Mouse (Mus musculus) mature B cell (primary cell): Measurements from ENCODE around the gene Rps19bp1.

Source experiments
- in situ Hi-C: fragments of 300-500 bp; cut with MboI; formaldehyde crosslinking; loops from 2 replicates; pipeline ENCODE4 v1.14.3; 2019

Gene Rps19bp1

DNA sequence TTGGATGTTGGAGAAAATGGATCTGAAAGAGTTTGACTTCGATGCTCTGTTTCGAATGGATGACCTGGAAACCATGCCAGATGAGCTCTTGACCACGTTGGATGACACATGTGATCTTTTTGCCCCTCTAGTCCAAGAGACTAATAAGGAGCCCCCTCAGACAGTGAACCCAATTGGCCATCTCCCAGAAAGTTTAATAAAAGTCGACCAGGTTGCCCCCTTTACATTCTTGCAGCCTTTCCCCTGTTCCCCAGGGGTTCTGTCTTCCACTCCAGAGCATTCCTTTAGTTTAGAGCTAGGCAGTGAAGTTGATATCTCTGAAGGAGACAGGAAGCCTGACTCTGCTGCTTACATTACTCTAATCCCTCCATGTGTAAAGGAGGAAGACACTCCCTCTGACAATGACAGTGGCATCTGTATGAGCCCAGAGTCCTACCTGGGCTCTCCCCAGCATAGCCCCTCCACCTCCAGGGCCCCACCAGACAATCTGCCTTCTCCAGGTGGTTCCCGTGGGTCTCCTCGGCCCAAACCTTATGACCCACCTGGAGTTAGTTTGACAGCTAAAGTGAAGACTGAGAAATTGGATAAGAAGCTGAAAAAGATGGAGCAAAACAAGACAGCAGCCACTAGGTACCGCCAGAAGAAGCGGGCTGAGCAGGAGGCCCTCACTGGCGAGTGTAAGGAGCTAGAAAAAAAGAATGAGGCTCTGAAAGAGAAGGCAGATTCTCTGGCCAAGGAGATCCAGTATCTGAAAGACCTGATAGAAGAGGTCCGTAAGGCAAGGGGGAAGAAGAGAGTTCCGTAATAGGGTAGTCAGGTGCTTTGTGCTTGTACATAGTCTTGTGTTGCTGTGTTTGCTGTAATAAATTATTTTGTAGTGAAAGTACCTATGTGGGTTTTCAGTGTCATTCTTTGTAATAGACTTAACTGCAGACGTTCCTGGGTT lies 7.2 kb downstream of the Rps19bp1 start:
- in situ Hi-C loops: no loop called here

DNA sequence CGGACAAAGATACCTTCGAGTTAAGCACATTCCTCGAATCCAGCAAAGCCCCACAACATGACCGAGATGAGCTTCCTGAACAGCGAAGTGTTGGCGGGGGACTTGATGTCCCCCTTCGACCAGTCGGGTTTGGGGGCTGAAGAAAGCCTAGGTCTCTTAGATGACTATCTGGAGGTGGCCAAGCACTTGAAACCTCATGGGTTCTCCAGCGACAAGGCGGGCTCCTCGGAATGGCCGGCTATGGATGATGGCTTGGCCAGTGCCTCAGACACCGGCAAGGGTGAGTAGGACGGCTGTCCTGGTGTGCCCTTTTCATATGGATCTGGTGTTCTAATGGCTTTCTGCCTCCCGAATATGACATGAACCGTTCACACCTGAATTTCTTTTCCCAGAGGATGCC lies 7.9 kb downstream of the Rps19bp1 start:
- in situ Hi-C loops: no loop called here

- in situ Hi-C loops: no loop called here
Observed at GRCm38 (mm10) chr15:80255646-80256121, 8.4 kb downstream of the Rps19bp1 start.

DNA sequence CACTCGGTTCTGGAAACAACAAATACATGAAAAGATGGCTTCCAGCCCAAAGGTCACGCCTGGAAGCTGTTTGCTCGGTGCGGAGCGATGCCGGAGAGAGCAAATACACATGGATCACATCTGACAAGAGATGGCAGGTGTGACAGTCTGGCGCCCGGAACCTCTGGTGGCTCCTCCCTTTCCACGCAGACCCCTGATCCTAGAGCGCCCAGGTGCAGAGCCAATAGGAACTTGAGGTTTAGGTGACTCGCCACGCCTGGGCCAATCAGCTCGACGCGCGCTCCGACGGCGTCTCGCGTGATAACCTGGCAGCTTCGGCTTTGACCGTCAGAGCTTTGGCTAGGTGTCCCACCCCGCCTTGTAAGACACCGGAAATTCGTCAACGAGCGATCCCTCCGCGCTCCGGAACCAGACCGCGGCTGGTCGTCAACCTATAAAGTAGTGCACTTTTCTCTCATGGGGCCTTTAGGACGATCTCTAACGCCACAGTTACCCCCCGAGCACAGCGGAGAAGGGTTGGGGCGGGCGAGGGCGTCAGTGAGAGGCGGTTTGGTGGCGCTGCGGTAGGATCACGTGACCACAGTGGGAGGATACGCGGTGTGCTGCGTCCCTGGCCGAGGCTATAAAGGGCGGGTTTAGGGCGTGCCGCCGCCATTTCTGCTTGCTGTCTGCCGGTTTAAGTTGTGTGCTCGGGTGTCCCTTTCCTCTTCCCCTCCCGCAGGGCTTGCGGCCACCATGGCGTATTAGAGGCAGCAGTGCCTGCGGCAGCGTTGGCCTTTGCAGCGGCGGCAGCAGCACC lies 9.1 kb downstream of the Rps19bp1 start, which contains the start of gene Atf4:
Gene Atf4 (plus strand): TSS at position 338 of the 799 bp plus-strand sequence.
- in situ Hi-C loops: no loop called here

- in situ Hi-C loops: no loop called here
Observed at GRCm38 (mm10) chr15:80254207-80254606, 9.9 kb downstream of the Rps19bp1 start.

DNA sequence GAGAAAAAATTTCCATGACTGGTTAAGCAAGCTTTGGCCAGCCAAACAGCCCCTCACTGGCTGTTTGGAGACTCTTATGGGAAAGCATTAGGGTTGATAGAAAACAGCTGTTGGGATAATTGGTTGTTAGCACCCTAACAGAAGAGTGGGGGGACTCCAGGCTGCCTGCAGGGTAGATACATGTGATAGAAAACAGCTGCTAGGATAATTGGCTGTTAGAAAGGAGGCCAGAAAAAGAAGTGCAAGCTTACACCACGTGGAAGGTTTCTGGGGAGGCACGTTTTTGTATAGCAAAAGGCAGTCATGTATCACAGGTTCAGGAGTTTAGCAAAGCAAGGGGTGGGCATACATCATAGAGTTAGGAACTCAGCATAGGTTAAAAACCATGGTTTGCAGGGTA lies 10.6 kb downstream of the Rps19bp1 start:
- in situ Hi-C loops: no loop called here

- in situ Hi-C loops: no loop called here
Observed at GRCm38 (mm10) chr15:80250586-80250985, 13.5 kb downstream of the Rps19bp1 start.

- in situ Hi-C loops: no loop called here
Observed at GRCm38 (mm10) chr15:80249672-80250071, 14.4 kb downstream of the Rps19bp1 start.

DNA sequence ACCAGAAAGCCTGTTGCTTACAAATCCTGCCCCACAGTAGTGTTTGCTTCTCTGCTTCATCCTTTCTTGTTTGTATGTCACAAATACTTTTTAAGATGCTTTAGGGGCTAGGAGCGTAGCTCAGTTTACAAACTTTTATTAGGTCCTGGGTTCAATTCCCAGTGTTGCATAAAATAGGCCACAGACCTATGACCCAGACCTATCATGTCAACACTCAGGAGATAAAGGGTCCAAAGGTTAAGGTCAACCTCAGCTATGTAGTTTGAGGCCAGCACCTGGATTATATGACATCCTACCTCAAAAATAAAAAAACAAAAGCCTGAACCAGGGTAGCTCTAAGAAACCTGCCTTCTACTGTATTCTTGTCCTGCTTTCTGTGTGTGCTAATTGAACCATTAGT lies 15.5 kb downstream of the Rps19bp1 start:
- in situ Hi-C loops: no loop called here

- in situ Hi-C loops: no loop called here
Observed at GRCm38 (mm10) chr15:80248135-80248534, 16.0 kb downstream of the Rps19bp1 start.

DNA sequence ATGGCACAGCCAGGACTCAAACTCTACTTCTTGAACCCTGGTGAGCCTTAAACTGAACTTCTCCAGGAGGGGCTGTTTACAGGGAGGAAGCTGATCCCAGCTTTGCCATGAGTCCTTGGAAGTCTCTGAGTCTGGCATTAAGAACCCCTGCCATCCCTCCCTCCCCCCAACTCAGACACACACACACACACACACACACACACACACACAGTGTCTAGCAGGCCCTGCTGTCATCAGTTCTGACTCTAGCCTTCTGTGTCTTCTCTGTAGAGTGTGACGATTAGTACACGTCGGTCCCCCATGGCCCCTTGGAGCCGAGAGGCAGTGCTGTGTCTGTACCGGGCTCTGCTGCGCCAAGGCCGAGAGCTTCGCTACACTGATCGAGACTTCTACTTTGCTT lies 28.6 kb downstream of the Rps19bp1 start, which contains the start of gene AC140267.1:
Gene AC140267.1 (plus strand): TSS at position 301 of the 400 bp plus-strand sequence.
- in situ Hi-C loops: no loop called here

DNA sequence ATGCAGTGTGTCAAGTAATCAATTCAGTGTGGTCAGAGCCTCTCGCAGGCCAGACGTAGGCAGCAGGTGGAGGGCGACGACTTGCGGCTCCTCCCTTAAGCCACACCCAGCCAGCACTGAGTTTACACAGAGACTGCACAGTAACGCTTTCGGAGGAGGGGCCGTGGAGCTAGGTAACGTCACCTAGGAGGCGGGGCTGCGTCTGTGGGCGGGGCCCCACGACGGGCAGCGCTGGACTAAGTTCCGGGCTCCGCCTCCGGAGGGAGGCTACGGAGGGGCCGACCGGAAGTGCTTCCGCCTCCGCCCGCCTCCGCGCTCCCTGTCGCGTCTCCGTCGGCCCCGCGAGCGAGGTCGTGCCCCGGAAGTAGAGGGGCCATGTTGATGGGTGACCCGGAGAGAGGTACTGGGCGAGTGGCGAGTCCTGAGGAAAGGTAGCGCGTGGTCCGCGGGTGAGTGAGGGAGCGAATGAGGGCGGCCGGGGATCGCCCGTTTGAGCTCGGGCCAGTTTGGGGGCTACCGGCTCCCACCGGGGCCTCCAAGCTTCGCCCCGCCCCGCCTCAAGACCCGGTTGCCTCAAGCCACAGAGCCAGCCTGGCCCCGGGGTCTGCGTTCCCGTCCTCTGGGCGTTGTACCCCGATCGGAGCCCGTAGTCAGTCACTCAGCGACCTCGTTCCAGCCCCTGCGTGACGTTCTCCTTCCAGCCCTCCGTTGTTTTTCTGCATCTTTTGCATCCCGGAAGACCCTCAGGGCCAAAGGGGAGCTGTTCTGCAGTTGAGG lies 30.2 kb downstream of the Rps19bp1 start, which contains the start of gene Mief1:
Gene Mief1 (plus strand): TSS at position 286 of the 777 bp plus-strand sequence.
- in situ Hi-C loops: no loop called here

GRCm38 (mm10) chr15:80233053-80233452 lies 31.1 kb downstream of the Rps19bp1 start:
- in situ Hi-C loops: no loop called here

DNA sequence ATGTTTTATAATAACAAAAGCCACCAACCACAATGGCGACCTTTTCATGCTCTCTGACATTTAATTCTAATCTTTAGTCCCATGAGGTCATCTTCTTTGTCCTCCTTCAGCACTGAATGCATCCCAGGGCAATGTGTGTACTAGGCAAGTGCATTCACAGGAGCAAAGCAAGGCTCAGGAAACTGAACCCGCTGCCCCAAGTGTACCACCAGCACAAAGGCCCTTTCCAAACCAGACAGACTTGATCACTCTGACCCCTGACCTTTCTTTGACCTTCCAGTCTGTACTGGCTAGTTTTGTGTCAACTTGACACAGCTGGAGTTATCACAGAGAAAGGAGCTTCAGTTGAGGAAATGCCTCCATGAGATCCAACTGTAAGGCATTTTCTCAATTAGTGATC lies 31.8 kb downstream of the Rps19bp1 start:
- in situ Hi-C loops: no loop called here

DNA sequence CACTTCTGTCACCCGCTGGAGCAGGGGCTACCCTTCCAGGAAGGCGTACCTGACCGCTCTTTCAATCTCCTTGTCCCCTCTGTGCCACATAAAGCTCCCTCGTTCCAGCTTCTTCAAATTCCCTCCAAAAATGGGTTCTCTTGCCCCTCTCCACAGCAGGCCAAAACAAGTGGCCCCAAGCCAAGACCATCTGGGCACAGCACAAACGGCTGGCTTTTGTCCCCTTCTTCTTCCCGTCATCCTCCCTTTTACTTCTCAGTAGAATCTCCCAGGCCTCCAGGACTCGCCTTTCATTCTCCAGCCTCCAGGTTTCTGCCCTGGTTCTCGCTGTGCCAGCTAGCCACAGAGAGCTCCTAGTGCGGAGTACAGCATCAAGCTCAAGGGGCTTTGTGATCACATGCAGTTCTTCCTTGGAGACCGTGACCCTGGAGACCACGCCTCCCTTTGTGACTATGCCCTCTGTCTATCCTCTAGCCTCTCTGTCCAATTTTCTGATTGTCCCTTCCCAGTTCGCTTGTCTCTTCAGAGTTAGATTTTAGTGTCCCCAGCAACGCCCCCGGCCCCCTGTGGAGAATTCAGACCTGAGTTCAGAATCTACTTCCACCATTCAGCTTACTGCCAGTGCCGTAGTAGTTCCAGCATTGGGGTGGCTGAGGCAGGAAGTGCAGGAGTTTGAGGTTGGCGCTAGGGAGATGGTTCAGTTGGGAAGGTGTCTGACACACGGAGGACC lies 35.9 kb downstream of the Rps19bp1 start:
- in situ Hi-C loops: no loop called here

DNA sequence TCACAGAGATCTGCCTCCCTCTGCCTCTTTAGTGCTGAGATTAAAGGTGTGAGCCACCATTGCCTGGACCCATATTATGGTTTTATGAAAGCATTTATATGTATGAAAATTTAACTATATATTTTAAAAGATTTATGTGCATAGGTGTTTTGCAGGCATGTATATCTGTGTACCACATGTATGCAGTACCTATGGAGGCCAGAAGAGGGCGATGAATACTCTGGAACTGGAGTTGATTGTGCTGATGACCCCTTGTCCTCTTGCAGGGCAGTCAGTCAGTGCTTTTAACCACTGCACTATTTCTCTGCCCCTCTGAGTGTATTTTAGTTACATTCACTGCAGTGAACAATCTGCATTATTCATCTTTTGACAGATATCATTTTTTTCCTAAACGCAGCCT lies 38.3 kb downstream of the Rps19bp1 start:
- in situ Hi-C loops: no loop called here

DNA sequence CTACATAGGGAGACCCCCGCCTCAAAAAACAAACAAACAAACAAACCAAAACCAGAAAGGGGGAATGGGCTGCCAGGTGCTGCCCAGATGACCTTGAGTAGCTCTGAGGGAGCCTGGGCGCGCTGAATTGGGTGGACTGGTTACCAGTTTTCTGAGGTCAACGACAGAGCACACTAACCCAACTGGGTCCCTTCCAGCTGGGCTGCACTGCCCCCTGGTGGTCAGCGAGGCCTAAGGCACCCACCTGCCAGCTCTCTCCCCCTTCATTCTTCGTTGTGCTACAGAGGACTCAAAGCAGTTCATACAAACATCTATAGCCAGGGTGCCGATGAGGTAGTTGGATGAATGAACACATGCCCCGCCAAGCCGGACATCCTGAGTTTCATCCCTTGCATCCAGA lies 38.9 kb downstream of the Rps19bp1 start:
- in situ Hi-C loops: no loop called here

DNA sequence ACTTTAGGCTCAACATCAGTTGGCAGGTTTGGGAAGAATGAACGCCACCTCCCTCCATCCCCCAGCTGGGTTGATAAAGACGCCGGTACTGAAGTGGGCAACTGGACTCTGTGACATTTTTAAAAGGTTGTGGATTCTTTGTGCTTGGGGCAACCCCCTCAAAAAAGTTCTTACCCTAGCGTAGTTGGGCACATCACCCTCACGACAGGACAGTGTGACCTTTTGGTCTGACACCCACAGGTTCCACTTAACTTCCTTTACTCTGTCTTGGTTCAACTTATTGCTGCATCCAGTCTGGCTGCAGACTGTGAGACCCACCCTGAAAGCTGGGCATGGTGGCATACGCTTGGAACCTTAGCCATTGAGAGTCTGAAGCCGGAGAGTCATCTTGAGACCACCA lies 40.4 kb downstream of the Rps19bp1 start:
- in situ Hi-C loops: no loop called here

DNA sequence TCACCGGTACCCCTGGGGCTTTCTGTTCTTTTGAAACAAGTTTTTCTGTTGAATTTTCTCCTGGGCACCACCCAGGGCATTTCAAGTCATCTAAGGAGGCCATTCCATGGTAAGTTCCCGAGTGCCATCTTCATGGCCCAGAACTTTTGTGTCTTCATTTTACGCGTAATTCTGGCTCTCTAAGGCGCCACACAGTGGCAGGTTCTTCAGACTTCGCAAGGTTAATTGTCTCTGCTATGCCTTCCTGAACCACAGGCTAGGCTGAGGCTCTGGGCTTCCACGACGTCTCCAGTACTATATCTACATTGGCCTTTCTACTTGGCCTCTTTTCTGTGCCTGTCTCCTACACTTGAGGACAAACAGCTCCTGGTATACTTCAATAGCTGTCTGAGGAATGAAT lies 43.1 kb downstream of the Rps19bp1 start:
- in situ Hi-C loops: no loop called here

GRCm38 (mm10) chr15:80219705-80220657 lies 44.1 kb downstream of the Rps19bp1 start:
- in situ Hi-C loops: no loop called here
